Mouse (Mus musculus): Measurements from ENCODE around the gene Rsph6a. TPM values are rescaled to one million over a fixed set of nuclear protein-coding genes. Genes with fewer than 3 reads are reported as not detected.

Gene Rsph6a
- polyA plus RNA-seq, 1 experiment from 2014 or later, result 0.16 TPM

- H3K9me3 ChIP-seq, result no peaks in the 10 kb centered on the region
- no peak overlapping the region for H3K9ac ChIP-seq
- ATAC-seq (ENCODE audit: low FRiP score, low read depth), result no peak
- peaks cover 48% of the 10 kb centered on the region for H3K36me3 ChIP-seq
- 23% methylated on average over 9 of the region's 9 CpGs for WGBS
- H3K4me3 ChIP-seq, result no peak overlapping the region
- H3K27me3 ChIP-seq, result no peaks in the 10 kb centered on the region
- no peak overlapping the region for H3K4me2 ChIP-seq
- H3K27ac ChIP-seq (replicated peaks), result no peak overlapping the region
- peaks cover 23% of the 10 kb centered on the region for H3K4me1 ChIP-seq (replicated peaks)
Measured at GRCm38 (mm10) chr7:19084921-19085473, 30.5 kb downstream of the Rsph6a start.

- ATAC-seq (ENCODE audit: low FRiP score, low read depth), result no peak
- Histone ChIP-seq H3K27ac (replicated peaks) (no peak overlapping the region), H3K9ac (no peak overlapping the region), H3K4me2 (no peak overlapping the region), H3K9me3 (no peaks in the 10 kb centered on the region), H3K4me1 (replicated peaks) (peaks cover 23% of the 10 kb centered on the region), H3K27me3 (peaks cover 3% of the 10 kb centered on the region; the same call in 1 of the 2 replicates), H3K36me3 (peaks cover 48% of the 10 kb centered on the region), H3K4me3 (no peak overlapping the region)
- 15% methylated on average over 6 of the region's 6 CpGs for WGBS
Measured at GRCm38 (mm10) chr7:19085495-19085894, 31.0 kb downstream of the Rsph6a start.

GRCm38 (mm10) chr7:19086042-19086441, 31.6 kb downstream of the Rsph6a start:
- Histone ChIP-seq H3K9me3 (no peaks in the 10 kb centered on the region), H3K27me3 (peaks cover 8% of the 10 kb centered on the region; the same call in 1 of the 2 replicates), H3K36me3 (peaks cover 46% of the 10 kb centered on the region), H3K4me2 (no peak overlapping the region), H3K4me1 (replicated peaks) (peaks cover 23% of the 10 kb centered on the region), H3K27ac (replicated peaks) (no peak overlapping the region), H3K9ac (no peak overlapping the region), H3K4me3 (no peak overlapping the region)
- ATAC-seq (ENCODE audit: low FRiP score, low read depth), result no peak
- 17% methylated on average over 14 of the region's 14 CpGs for WGBS

- H3K4me2 ChIP-seq, result no peak overlapping the region
- peaks cover 39% of the 10 kb centered on the region for H3K36me3 ChIP-seq
- ATAC-seq (ENCODE audit: low FRiP score, low read depth), result no peak
- H3K9ac ChIP-seq, result no peak overlapping the region
- peaks cover 15% of the 10 kb centered on the region for H3K27me3 ChIP-seq
- H3K4me3 ChIP-seq, result no peak overlapping the region
- H3K4me1 ChIP-seq (replicated peaks), result peaks cover 24% of the 10 kb centered on the region
- WGBS, result 72% methylated on average over 18 of the region's 18 CpGs
- H3K9me3 ChIP-seq, result no peaks in the 10 kb centered on the region
- H3K27ac ChIP-seq (replicated peaks), result no peak overlapping the region
Measured at GRCm38 (mm10) chr7:19086760-19087159, 32.3 kb downstream of the Rsph6a start.

GRCm38 (mm10) chr7:19088813-19089212, 34.3 kb downstream of the Rsph6a start:
- no peaks in the 10 kb centered on the region for H3K9me3 ChIP-seq
- H3K27me3 ChIP-seq, result peaks cover 26% of the 10 kb centered on the region
- no peak overlapping the region for H3K4me2 ChIP-seq
- H3K4me3 ChIP-seq, result no peak overlapping the region
- no peak overlapping the region for H3K27ac ChIP-seq (replicated peaks)
- H3K4me1 ChIP-seq (replicated peaks), result peaks cover 37% of the 10 kb centered on the region
- ATAC-seq (ENCODE audit: low FRiP score, low read depth), result no peak
- H3K36me3 ChIP-seq, result peaks cover 26% of the 10 kb centered on the region
- WGBS, result 41% methylated on average over 10 of the region's 10 CpGs
- H3K9ac ChIP-seq, result no peak overlapping the region

GRCm38 (mm10) chr7:19091913-19092312, 37.4 kb downstream of the Rsph6a start:
- Histone ChIP-seq H3K27me3 (peaks cover 43% of the 10 kb centered on the region), H3K4me3 (no peak overlapping the region), H3K4me2 (peak overlapping the region; percentile 99; the same call in 1 of the 2 replicates), H3K27ac (replicated peaks) (no peak overlapping the region), H3K4me1 (replicated peaks) (peaks cover 52% of the 10 kb centered on the region), H3K36me3 (peaks cover 22% of the 10 kb centered on the region), H3K9me3 (no peaks in the 10 kb centered on the region), H3K9ac (no peak overlapping the region)
- 36% methylated on average over 17 of the region's 17 CpGs for WGBS
- ATAC-seq (ENCODE audit: low FRiP score, low read depth), result no peak

- Histone ChIP-seq H3K4me2 (peak overlapping the region; percentile 99), H3K4me1 (replicated peaks) (peaks cover 52% of the 10 kb centered on the region), H3K27me3 (peaks cover 44% of the 10 kb centered on the region), H3K36me3 (peaks cover 18% of the 10 kb centered on the region), H3K27ac (replicated peaks) (peak overlapping the region; percentile 35), H3K4me3 (peak overlapping the region; percentile 47; the same call in 1 of the 2 replicates), H3K9ac (no peak overlapping the region), H3K9me3 (no peaks in the 10 kb centered on the region)
- WGBS, result 9% methylated on average over 36 of the region's 38 CpGs
- peak; percentile 44 for ATAC-seq (ENCODE audit: low FRiP score, low read depth)
Measured at GRCm38 (mm10) chr7:19092381-19093173, 38.1 kb downstream of the Rsph6a start.

GRCm38 (mm10) chr7:19093174-19093521, 38.7 kb downstream of the Rsph6a start:
- Histone ChIP-seq H3K27ac (replicated peaks) (peak overlapping the region; percentile 35), H3K4me2 (peak overlapping the region; percentile 99), H3K36me3 (peaks cover 18% of the 10 kb centered on the region), H3K9ac (no peak overlapping the region; the same call in 1 of the 2 replicates), H3K4me1 (replicated peaks) (peaks cover 52% of the 10 kb centered on the region), H3K27me3 (peaks cover 44% of the 10 kb centered on the region), H3K4me3 (peak overlapping the region; percentile 47), H3K9me3 (no peaks in the 10 kb centered on the region)
- ATAC-seq (ENCODE audit: low FRiP score, low read depth), result peak; percentile 13; the same call in 1 of the 2 replicates
- WGBS, result 3% methylated on average over 14 of the region's 15 CpGs

GRCm38 (mm10) chr7:19093537-19094385, 39.3 kb downstream of the Rsph6a start:
- H3K27ac ChIP-seq (replicated peaks), result peak overlapping the region; percentile 82
- peak overlapping the region; percentile 47 for H3K4me3 ChIP-seq
- H3K36me3 ChIP-seq, result peaks cover 18% of the 10 kb centered on the region
- H3K9me3 ChIP-seq, result no peaks in the 10 kb centered on the region
- peak; percentile 68 for ATAC-seq (ENCODE audit: low FRiP score, low read depth)
- peak overlapping the region; percentile 99 for H3K4me2 ChIP-seq
- peaks cover 52% of the 10 kb centered on the region for H3K4me1 ChIP-seq (replicated peaks)
- peak overlapping the region; percentile 54 for H3K9ac ChIP-seq
- under 1% methylated on average over 44 of the region's 45 CpGs for WGBS
- H3K27me3 ChIP-seq, result peaks cover 44% of the 10 kb centered on the region

GRCm38 (mm10) chr7:19094471-19094825, 40.0 kb downstream of the Rsph6a start, which contains the start of gene Six5:
Gene Six5 (plus strand): TSS chr7:19094594.
- Histone ChIP-seq H3K4me3 (peak within 1 kb of the TSS; percentile 47), H3K36me3 (peaks cover 14% of the 10 kb centered on the region), H3K27ac (replicated peaks) (peak within 1 kb of the TSS; percentile 82), H3K9me3 (no peaks in the 10 kb centered on the region), H3K4me1 (replicated peaks) (peaks cover 52% of the 10 kb centered on the region), H3K4me2 (peak within 1 kb of the TSS; percentile 99), H3K9ac (peak within 1 kb of the TSS; percentile 54), H3K27me3 (peaks cover 44% of the 10 kb centered on the region)
- no peak for ATAC-seq (ENCODE audit: low FRiP score, low read depth)
- WGBS, result 0% methylated on average over 24 of the region's 36 CpGs

GRCm38 (mm10) chr7:19094826-19095750, 40.6 kb downstream of the Rsph6a start:
- H3K27me3 ChIP-seq, result peaks cover 44% of the 10 kb centered on the region
- peak overlapping the region; percentile 47 for H3K4me3 ChIP-seq
- no peak for ATAC-seq (ENCODE audit: low FRiP score, low read depth)
- peak overlapping the region; percentile 54 for H3K9ac ChIP-seq
- WGBS, result 0% methylated on average over 64 of the region's 87 CpGs
- H3K4me1 ChIP-seq (replicated peaks), result peaks cover 52% of the 10 kb centered on the region
- H3K36me3 ChIP-seq, result peaks cover 10% of the 10 kb centered on the region
- peak overlapping the region; percentile 99 for H3K4me2 ChIP-seq
- H3K9me3 ChIP-seq, result no peaks in the 10 kb centered on the region
- H3K27ac ChIP-seq (replicated peaks), result peak overlapping the region; percentile 82

Measured in hindbrain, embryonic 15.5 days (tissue).